Mouse (Mus musculus) bone marrow macrophage, adult 2 months (primary cell): ENCODE data around the gene Cnksr3. TPM values are rescaled to one million over a fixed set of nuclear protein-coding genes. Genes with fewer than 3 reads are reported as not detected.

Experiments used
- H3K27ac ChIP-seq: 2 replicates; pipeline ENCODE4 v1.5.1; 2012; ENCODE audit warnings: low read depth, low read length; ENCODE audit not compliant: insufficient read depth
- H3K4me1 ChIP-seq: 2 replicates; pipeline ENCODE4 v1.6.1; 2012; ENCODE audit warnings: low read length; ENCODE audit not compliant: control insufficient read depth, insufficient read depth
- H3K4me3 ChIP-seq: 2 replicates; pipeline ENCODE4 v1.5.1; 2012; ENCODE audit warnings: mild to moderate bottlenecking, low read length, moderate library complexity; ENCODE audit not compliant: insufficient read depth
- CTCF ChIP-seq: IDR thresholded peaks from 2 replicates; pipeline ENCODE4 v1.5.1; 2012; ENCODE audit warnings: low read depth, mild to moderate bottlenecking, low read length, moderate library complexity
- POLR2A ChIP-seq: IDR thresholded peaks from 2 replicates; pipeline ENCODE4 v1.6.1; 2012; ENCODE audit warnings: mild to moderate bottlenecking, low read depth, low read length, borderline replicate concordance
- polyA plus RNA-seq: library from polyadenylated mRNA; stranded (reverse); fragments of >200 nt; gene quantifications from 2 replicates; pipeline ENCODE4 v1.2.4, GENCODE M21; 2012; ENCODE audit not compliant: missing spikeins, insufficient read depth, insufficient read length

The Cnksr3 gene
- polyA plus RNA-seq, 1 experiment, result 5.0 TPM

- no peak overlapping the region for H3K27ac ChIP-seq
- H3K4me3 ChIP-seq, result no peak overlapping the region
- peaks cover 15% of the 10 kb centered on the region for H3K4me1 ChIP-seq
- TF ChIP-seq CTCF, result no peak
- no peak for TF ChIP-seq POLR2A
These were observed 31.7 kb downstream of the Cnksr3 start for GRCm38 (mm10) chr10:7180296-7180695.

- H3K27ac ChIP-seq, result no peak overlapping the region
- no peak overlapping the region for H3K4me3 ChIP-seq
- H3K4me1 ChIP-seq, result peaks cover 21% of the 10 kb centered on the region
- TF ChIP-seq CTCF (no peak), POLR2A (no peak)
These were observed 33.5 kb downstream of the Cnksr3 start for GRCm38 (mm10) chr10:7178571-7178970.

GRCm38 (mm10) chr10:7176205-7176910, 35.7 kb downstream of the Cnksr3 start:
- H3K4me3 ChIP-seq, result no peak overlapping the region
- no peak overlapping the region for H3K27ac ChIP-seq
- peaks cover 22% of the 10 kb centered on the region for H3K4me1 ChIP-seq
- TF ChIP-seq CTCF (no peak), POLR2A (no peak)

GRCm38 (mm10) chr10:7174480-7174879, 37.6 kb downstream of the Cnksr3 start:
- no peak for TF ChIP-seq POLR2A
- TF ChIP-seq CTCF, result no peak
- H3K27ac ChIP-seq, result no peak overlapping the region
- H3K4me1 ChIP-seq, result peaks cover 22% of the 10 kb centered on the region
- no peak overlapping the region for H3K4me3 ChIP-seq

GRCm38 (mm10) chr10:7173098-7173497, 38.9 kb downstream of the Cnksr3 start:
- TF ChIP-seq CTCF (no peak), POLR2A (no peak)
- peaks cover 22% of the 10 kb centered on the region for H3K4me1 ChIP-seq
- no peak overlapping the region for H3K4me3 ChIP-seq
- no peak overlapping the region for H3K27ac ChIP-seq

GRCm38 (mm10) chr10:7170434-7170833, 41.6 kb downstream of the Cnksr3 start:
- TF ChIP-seq CTCF, result no peak
- TF ChIP-seq POLR2A, result no peak
- H3K4me1 ChIP-seq, result peaks cover 16% of the 10 kb centered on the region
- no peak overlapping the region for H3K27ac ChIP-seq
- H3K4me3 ChIP-seq, result no peak overlapping the region

GRCm38 (mm10) chr10:7163031-7163430, 49.0 kb downstream of the Cnksr3 start:
- Histone ChIP-seq H3K27ac (no peak overlapping the region), H3K4me3 (no peak overlapping the region)

GRCm38 (mm10) chr10:7159061-7159511, 53.0 kb downstream of the Cnksr3 start:
- H3K27ac ChIP-seq, result no peak overlapping the region
- peaks cover 14% of the 10 kb centered on the region for H3K4me1 ChIP-seq
- TF ChIP-seq CTCF, result no peak
- TF ChIP-seq POLR2A, result no peak
- H3K4me3 ChIP-seq, result no peak overlapping the region

More at GRCm38 (mm10) chr10:7163031-7163430, 49.0 kb downstream of the Cnksr3 start:
- no peak for TF ChIP-seq POLR2A
- no peak for TF ChIP-seq CTCF
- H3K4me1 ChIP-seq, result peaks cover 12% of the 10 kb centered on the region

- Histone ChIP-seq H3K4me1 (peaks cover 14% of the 10 kb centered on the region), H3K27ac (peak overlapping the region; percentile 30), H3K4me3 (no peak overlapping the region)
- no peak for TF ChIP-seq POLR2A
- no peak for TF ChIP-seq CTCF
These were observed 53.6 kb downstream of the Cnksr3 start for GRCm38 (mm10) chr10:7158285-7159060.

- peaks cover 14% of the 10 kb centered on the region for H3K4me1 ChIP-seq
These were observed 57.2 kb downstream of the Cnksr3 start for GRCm38 (mm10) chr10:7154877-7155276.

More at GRCm38 (mm10) chr10:7154877-7155276, 57.2 kb downstream of the Cnksr3 start:
- Histone ChIP-seq H3K4me3 (no peak overlapping the region), H3K27ac (no peak overlapping the region)
- TF ChIP-seq CTCF (no peak), POLR2A (no peak)
